Comparison of ENCODE assay signal across 11 mouse cellular contexts in genomic region chr10:30778240-30778639, GRCm38 (mm10). TPM values are rescaled to one million over a fixed set of nuclear protein-coding genes. Genes with fewer than 3 reads are reported as not detected.
A peak's percentile ranks its signal among the peaks of the same experiment; 100 is the strongest.
DNase-seq lines count a peak whose midpoint lies in the region; ATAC-seq and TF ChIP-seq lines count a peak whose summit lies in the region.
"Had no signal": no experiment of that assay in that cellular context is flagged by ENCODE, and none has a peak within 500 bp of the region (broad histone marks: within the 10 kb centered on the region; RNA-seq: fewer than 3 reads in every experiment).

No protein-coding gene starts in this region.

- H3K4me3 ChIP-seq in intestine, postnatal 0 days (ENCODE audit: low read depth, low read length): no peak overlapping the region
- H3K4me3 ChIP-seq in intestine, embryonic 16.5 days (ENCODE audit: low read length): no peak overlapping the region
- H3K4me3 ChIP-seq: intestine, embryonic 15.5 days; liver, embryonic 15.5 days had no signal

- H3K9ac ChIP-seq in intestine, postnatal 0 days (ENCODE audit: low read depth, low read length): no peak overlapping the region
- no peak overlapping the region for H3K9ac ChIP-seq in intestine, embryonic 16.5 days (ENCODE audit: low read depth, low read length)
- H3K9ac ChIP-seq: intestine, embryonic 15.5 days; liver, embryonic 15.5 days had no signal

- no peak for TF ChIP-seq CTCF in intestine, postnatal 0 days (IDR thresholded peaks at IDR 0.05; ENCODE audit: low read depth)

- intact Hi-C loops in left cerebral cortex, postnatal 14 days (cut with DNase I): no loop called here

- peak; percentile 73 for DNase-seq in adrenal gland, adult 2 months
- peak; percentile 77 to 79 for DNase-seq in cerebellum, postnatal 36 days
- DNase-seq in lung, postnatal 10 days: peak; percentile 22
- DNase-seq in layer of hippocampus, postnatal 14 days (ENCODE audit: low spot score in 2 of 2): no peak
- no peak for DNase-seq in left cerebral cortex, postnatal 14 days (ENCODE audit: low spot score in 2 of 2)
- DNase-seq in spleen, adult 12 weeks (ENCODE audit: low spot score): no peak
- DNase-seq: right cerebral cortex, postnatal 14 days had no signal

- H3K27me3 ChIP-seq in intestine, postnatal 0 days (replicated peaks; ENCODE audit: control insufficient read depth, insufficient read depth, low read length): no peaks in the 10 kb centered on the region
- H3K27me3 ChIP-seq in intestine, embryonic 16.5 days (replicated peaks; ENCODE audit: control insufficient read depth, insufficient read depth, low read length): no peaks in the 10 kb centered on the region
- H3K27me3 ChIP-seq: intestine, embryonic 15.5 days; liver, embryonic 15.5 days had no signal

- 53% methylated on average over 3 of the region's 3 CpGs for WGBS in intestine, postnatal 0 days
- 50% methylated on average over 3 of the region's 3 CpGs for WGBS in intestine, embryonic 16.5 days

- no peaks in the 10 kb centered on the region for H3K4me1 ChIP-seq in intestine, postnatal 0 days (replicated peaks; ENCODE audit: control insufficient read depth, insufficient read depth, low read length)
- 0 out of 2 replicates have a peak, but pooled peaks cover 4% of the 10 kb centered on the region for H3K4me1 ChIP-seq in intestine, embryonic 16.5 days (ENCODE audit: control insufficient read depth, insufficient read depth, low read length)
- H3K4me1 ChIP-seq: liver, embryonic 15.5 days had no signal

- H3K4me2 ChIP-seq in intestine, postnatal 0 days (replicated peaks; ENCODE audit: low read depth): no peak overlapping the region
- no peak overlapping the region for H3K4me2 ChIP-seq in intestine, embryonic 16.5 days (ENCODE audit: low read depth, low read length)
- H3K4me2 ChIP-seq: intestine, embryonic 15.5 days; liver, embryonic 15.5 days had no signal

- H3K36me3 ChIP-seq in intestine, postnatal 0 days (ENCODE audit: control insufficient read depth, insufficient read depth): no peaks in the 10 kb centered on the region
- no peaks in the 10 kb centered on the region for H3K36me3 ChIP-seq in intestine, embryonic 16.5 days (ENCODE audit: control insufficient read depth, insufficient read depth, low read length)
- H3K36me3 ChIP-seq: intestine, embryonic 15.5 days had no signal

- no peak overlapping the region for H3K27ac ChIP-seq in intestine, postnatal 0 days (ENCODE audit: low read depth, low read length)
- no peak overlapping the region for H3K27ac ChIP-seq in intestine, embryonic 16.5 days (ENCODE audit: low read length)
- H3K27ac ChIP-seq: intestine, embryonic 15.5 days; liver, embryonic 15.5 days had no signal

- no peaks in the 10 kb centered on the region for H3K9me3 ChIP-seq in intestine, postnatal 0 days (ENCODE audit: control insufficient read depth)
- no peaks in the 10 kb centered on the region for H3K9me3 ChIP-seq in intestine, embryonic 16.5 days (ENCODE audit: control insufficient read depth, low read length)
- H3K9me3 ChIP-seq: intestine, embryonic 15.5 days; liver, embryonic 15.5 days had no signal

- 0 out of 2 replicates have a peak, but pooled peaks have one; percentile 22 for ATAC-seq in intestine, postnatal 0 days
- no peak for ATAC-seq in intestine, embryonic 16.5 days
- ATAC-seq: intestine, embryonic 15.5 days had no signal

RNA-seq across cellular contexts. Expression of gene Ncoa7, which starts 24.9 kb away (rescaled TPM):
- 10.4 and 13.1 TPM in 2 replicates for polyA plus RNA-seq in intestine, postnatal 0 days (2015; fragmentation: Nextera tagmentation; extraction: Ambion mirVana)
- polyA plus RNA-seq in intestine, embryonic 16.5 days (2015; fragmentation: Nextera tagmentation; extraction: Ambion mirVana): 8.1 and 9.4 TPM in 2 replicates
- 10 to 100 TPM; 32.6 to 34.1 TPM for total RNA-seq in adrenal gland, adult 2 months (2021)
- polyA plus RNA-seq in adrenal gland, adult 2 months (2012; rRNA removed): 7.7 and 11.2 TPM in 2 replicates
- total RNA-seq in layer of hippocampus, postnatal 14 days (2021): 100 to 1,000 TPM in 1 of 2 experiments, 10 to 100 TPM in 1; 92.7 to 102 TPM
- total RNA-seq in left cerebral cortex, postnatal 14 days (2021): 100 to 1,000 TPM; 105 to 108 TPM

Comparison
In these comparisons a context has a peak if more than half of its experiments do, and no peak if none do; other contexts are left out.
1. DNase-seq: peak in adrenal gland, adult 2 months (single experiment), cerebellum, postnatal 36 days (2 of 2) and lung, postnatal 10 days (single experiment); none in layer of hippocampus, postnatal 14 days (0 of 2), left cerebral cortex, postnatal 14 days (0 of 2) and spleen, adult 12 weeks (single experiment).